Mouse (Mus musculus) heart, embryonic 16.5 days (tissue): ENCODE measurements around the gene Vmn1r237. TPM values are rescaled to one million over a fixed set of nuclear protein-coding genes. Genes with fewer than 3 reads are reported as not detected.
A peak's percentile ranks its signal among the peaks of the same experiment; 100 is the strongest.

Experiments used
- ATAC-seq: fragments of 200-750 bp; cut with Nextera tagmentation; replicated peaks from 2 replicates; pipeline ENCODE4 v1.8.0; 2017; ENCODE audit warnings: moderate number of reproducible peaks; ENCODE audit not compliant: insufficient read depth, low FRiP score; ENCODE audit errors: extremely low read depth
- H3K27ac ChIP-seq: fragments of 300-500 bp; sonication (generic); 2 replicates; pipeline ENCODE4 v1.5.1; 2014; ENCODE audit warnings: mild to moderate bottlenecking, low read length, control low read depth, moderate library complexity
- H3K27me3 ChIP-seq: fragments of 300-500 bp; sonication (generic); 2 replicates; pipeline ENCODE4 v1.6.1; 2014; ENCODE audit warnings: low read length, mixed read lengths; ENCODE audit not compliant: control insufficient read depth, insufficient read depth
- H3K36me3 ChIP-seq: fragments of 300-500 bp; sonication (generic); 2 replicates; pipeline ENCODE4 v1.6.1; 2014; ENCODE audit not compliant: control insufficient read depth, insufficient read depth
- H3K4me1 ChIP-seq: fragments of 300-500 bp; sonication (generic); 2 replicates; pipeline ENCODE4 v1.6.1; 2014; ENCODE audit warnings: low read length, mixed read lengths; ENCODE audit not compliant: control insufficient read depth, insufficient read depth
- H3K4me2 ChIP-seq: fragments of 300-500 bp; sonication (generic); 2 replicates; pipeline ENCODE4 v1.6.1; 2014; ENCODE audit warnings: low read depth, mild to moderate bottlenecking, control low read depth, low read length
- H3K4me3 ChIP-seq: fragments of 300-500 bp; sonication (generic); 2 replicates; pipeline ENCODE4 v1.5.1; 2014; ENCODE audit warnings: mild to moderate bottlenecking, control low read depth, low read length
- H3K9ac ChIP-seq: fragments of 300-500 bp; sonication (generic); 2 replicates; pipeline ENCODE4 v1.6.1; 2014; ENCODE audit warnings: low read length, control low read depth
- H3K9me3 ChIP-seq: fragments of 300-500 bp; sonication (generic); replicated peaks from 2 replicates; pipeline ENCODE4 v1.6.1; 2016; ENCODE audit warnings: low read length; ENCODE audit not compliant: control insufficient read depth
- whole genome bisulfite sequencing: fragments of 180-500 bp; shearing (Covaris S2); extraction: QIAGEN DNeasy Blood & Tissue Kit; methylation state at CpG from one replicate; pipeline ENCODE4 v1.1.7; 2014; 5-methylcytosine and 5-hydroxymethylcytosine counted together
- microRNA-seq: library from miRNA; unstranded; fragments of <30 nt; microRNA quantifications from one replicate; pipeline ENCODE4, GENCODE M21; 2017
- polyA plus RNA-seq: library from polyadenylated mRNA; unstranded; fragments of >200 nt; fragmentation: Nextera tagmentation; extraction: Ambion mirVana; gene quantifications from 2 replicates; pipeline ENCODE4 v1.2.1, GENCODE M21; 2015

The Vmn1r237 gene
- polyA plus RNA-seq = not detected in 2 replicates

GRCm38 (mm10) chr17:21311565-21311964, at the start of gene Vmn1r237:
Vmn1r237 (plus strand) TSS chr17:21311865.
- H3K9ac ChIP-seq = no peak within 1 kb of the TSS
- H3K4me3 ChIP-seq = no peak within 1 kb of the TSS
- H3K27me3 ChIP-seq = no peaks in the 10 kb centered on the region
- H3K27ac ChIP-seq = no peak within 1 kb of the TSS
- H3K4me2 ChIP-seq = no peak within 1 kb of the TSS
- H3K36me3 ChIP-seq = no peaks in the 10 kb centered on the region
- no peak for ATAC-seq
- no peaks in the 10 kb centered on the region for H3K4me1 ChIP-seq
- H3K9me3 ChIP-seq = no peaks in the 10 kb centered on the region

GRCm38 (mm10) chr17:21272103-21272502, 39.6 kb upstream of the Vmn1r237 start:
- WGBS = 10% methylated on average over 4 of the region's 4 CpGs
- Histone ChIP-seq H3K27me3 (no peaks in the 10 kb centered on the region), H3K27ac (no peak overlapping the region), H3K4me1 (no peaks in the 10 kb centered on the region), H3K9me3 (no peaks in the 10 kb centered on the region), H3K4me3 (no peak overlapping the region), H3K4me2 (no peak overlapping the region), H3K36me3 (no peaks in the 10 kb centered on the region), H3K9ac (no peak overlapping the region)
- ATAC-seq = 0 out of 2 replicates have a peak, but pooled peaks have one; percentile 49

GRCm38 (mm10) chr17:21282642-21283041, 29.0 kb upstream of the Vmn1r237 start, which contains the start of gene Vmn1r236:
Vmn1r236 (plus strand) TSS chr17:21282942.
- Histone ChIP-seq H3K4me1 (no peaks in the 10 kb centered on the region), H3K4me2 (no peak within 1 kb of the TSS), H3K9me3 (no peaks in the 10 kb centered on the region), H3K36me3 (no peaks in the 10 kb centered on the region), H3K27ac (no peak within 1 kb of the TSS), H3K27me3 (no peaks in the 10 kb centered on the region), H3K9ac (no peak within 1 kb of the TSS), H3K4me3 (no peak within 1 kb of the TSS)
- no peak for ATAC-seq
- WGBS = 69% methylated on average over 3 of the region's 3 CpGs

- Histone ChIP-seq H3K4me3 (no peak overlapping the region), H3K36me3 (no peaks in the 10 kb centered on the region), H3K4me1 (no peaks in the 10 kb centered on the region), H3K4me2 (no peak overlapping the region), H3K27me3 (no peaks in the 10 kb centered on the region), H3K9ac (no peak overlapping the region), H3K27ac (no peak overlapping the region), H3K9me3 (no peaks in the 10 kb centered on the region)
- ATAC-seq = no peak
Measured at GRCm38 (mm10) chr17:21284395-21284794, 27.3 kb upstream of the Vmn1r237 start.

- H3K4me3 ChIP-seq = no peak overlapping the region
- no peak overlapping the region for H3K27ac ChIP-seq
- no peak overlapping the region for H3K4me2 ChIP-seq
- no peaks in the 10 kb centered on the region for H3K9me3 ChIP-seq
- H3K36me3 ChIP-seq = no peaks in the 10 kb centered on the region
- peak; percentile 93 for ATAC-seq
- H3K9ac ChIP-seq = no peak overlapping the region
- no peaks in the 10 kb centered on the region for H3K4me1 ChIP-seq
- H3K27me3 ChIP-seq = no peaks in the 10 kb centered on the region
Measured at GRCm38 (mm10) chr17:21289695-21290094, 22.0 kb upstream of the Vmn1r237 start.

Small RNA genes within 50 kb of the gene (microRNA-seq; reads per million reads assigned to microRNA genes)
- gene Gm26384 = not detected

Other genes with a start within 250 kb of the Vmn1r237 start
- not detected in 2 replicates for gene Vmn1r234, start 85.8 kb upstream of the Vmn1r237 start, polyA plus RNA-seq
- gene Vmn1r235, start 55.5 kb upstream of the Vmn1r237 start, polyA plus RNA-seq = not detected in 2 replicates
- not detected in 2 replicates for gene Vmn1r236, start 28.9 kb upstream of the Vmn1r237 start, polyA plus RNA-seq
- gene Zfp677, start 71.9 kb downstream of the Vmn1r237 start, polyA plus RNA-seq = 2.1 and 2.3 TPM in 2 replicates
- 3.7 and 4.5 TPM in 2 replicates for gene Zfp54, start 111.4 kb downstream of the Vmn1r237 start, polyA plus RNA-seq
- 10.8 and 12.0 TPM in 2 replicates for gene Zfp51, start 138.5 kb downstream of the Vmn1r237 start, polyA plus RNA-seq
- gene Zfp53, start 177.1 kb downstream of the Vmn1r237 start, polyA plus RNA-seq = 5.6 and 6.9 TPM in 2 replicates
- 4.3 and 4.9 TPM in 2 replicates for gene Zfp52, start 223.7 kb downstream of the Vmn1r237 start, polyA plus RNA-seq